In the genomic region with DNA sequence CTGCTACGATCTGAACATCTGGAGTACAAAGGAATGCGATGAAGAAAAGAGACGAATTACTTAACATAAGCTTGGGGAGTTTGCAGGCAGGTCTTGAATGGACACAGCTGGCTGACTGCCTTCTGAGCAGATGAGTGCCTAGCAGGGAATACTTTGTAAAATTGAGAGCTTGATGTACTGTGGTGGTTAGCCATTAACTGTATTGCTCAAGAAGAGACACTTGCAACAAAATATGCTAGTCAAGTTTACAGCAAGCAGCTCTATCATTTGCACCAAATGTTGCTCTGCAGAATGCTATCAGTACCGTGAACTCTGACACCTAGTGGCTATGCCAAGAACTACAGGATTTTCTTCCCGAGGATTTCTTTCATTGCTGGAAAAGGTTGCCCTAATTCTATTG, we compare ENCODE assay signal across 8 mouse cellular contexts.
DNase-seq lines count a peak whose midpoint lies in the region; ATAC-seq and TF ChIP-seq lines count a peak whose summit lies in the region.

No protein-coding gene starts in this region.

- H3K9ac ChIP-seq in kidney, postnatal 0 days (ENCODE audit: low read depth, low read length) = no peak overlapping the region
- H3K9ac ChIP-seq in lung, embryonic 16.5 days (ENCODE audit: low read length) = no peak overlapping the region

- peak; percentile 84 for TF ChIP-seq CTCF in kidney, postnatal 0 days (IDR thresholded peaks at IDR 0.05; ENCODE audit: low read depth)

- ATAC-seq in kidney, postnatal 0 days (replicated peaks; ENCODE audit: low FRiP score, low read depth) = peak; percentile 72; the same call in 1 of the 2 replicates
- ATAC-seq in lung, embryonic 16.5 days (ENCODE audit: low read depth) = peak; percentile 81

- H3K4me2 ChIP-seq in kidney, postnatal 0 days (ENCODE audit: low read length) = no peak overlapping the region
- no peak overlapping the region for H3K4me2 ChIP-seq in lung, embryonic 16.5 days (ENCODE audit: low read depth, low read length)

- 5% methylated on average over 5 of the region's 5 CpGs for WGBS in kidney, postnatal 0 days
- WGBS in lung, embryonic 16.5 days = 8% methylated on average over 5 of the region's 5 CpGs

- H3K36me3 ChIP-seq in kidney, postnatal 0 days (ENCODE audit: insufficient read depth, low read length) = no peaks in the 10 kb centered on the region
- H3K36me3 ChIP-seq in lung, embryonic 16.5 days (ENCODE audit: control insufficient read depth, insufficient read depth, low read length) = no peaks in the 10 kb centered on the region

- no peak overlapping the region for H3K4me3 ChIP-seq in kidney, postnatal 0 days (replicated peaks; ENCODE audit: low read depth, low read length)
- no peak overlapping the region for H3K4me3 ChIP-seq in lung, embryonic 16.5 days (ENCODE audit: low read length)

- peak; percentile 59 for DNase-seq in gastrocnemius, adult 18-20 months (ENCODE audit: low spot score)
- DNase-seq in gastrocnemius, adult 8-10 months (ENCODE audit: low spot score in 2 of 2) = no peak
- peak; percentile 43 for DNase-seq in MEL-GATA-1-ER (ENCODE audit: extremely low read depth, low read depth)
- DNase-seq in cerebellum, adult 8-10 months = peak; percentile 49
- peak; percentile 21 to 87 for DNase-seq in frontal cortex, adult 2 months (ENCODE audit: extremely low spot score in 1 of 2, low spot score in 1 of 2)
- peak; percentile 76 for DNase-seq in kidney, postnatal 0 days (ENCODE audit: low spot score)
- peak; percentile 86 for DNase-seq in retina, postnatal 1 day

- H3K27ac ChIP-seq in kidney, postnatal 0 days = no peak overlapping the region
- H3K27ac ChIP-seq in lung, embryonic 16.5 days (ENCODE audit: low read length) = no peak overlapping the region

- H3K9me3 ChIP-seq in kidney, postnatal 0 days (replicated peaks; ENCODE audit: low read length) = no peaks in the 10 kb centered on the region
- no peaks in the 10 kb centered on the region for H3K9me3 ChIP-seq in lung, embryonic 16.5 days (ENCODE audit: control insufficient read depth, low read length)

- H3K27me3 ChIP-seq in kidney, postnatal 0 days (ENCODE audit: insufficient read depth, low read length) = peaks cover 8% of the 10 kb centered on the region
- H3K27me3 ChIP-seq in lung, embryonic 16.5 days (ENCODE audit: control insufficient read depth, insufficient read depth, low read depth, low read length) = peaks cover 4% of the 10 kb centered on the region

- no peaks in the 10 kb centered on the region for H3K4me1 ChIP-seq in kidney, postnatal 0 days (replicated peaks; ENCODE audit: insufficient read depth, low read length)
- H3K4me1 ChIP-seq in lung, embryonic 16.5 days (replicated peaks; ENCODE audit: control insufficient read depth, insufficient read depth, low read length) = no peaks in the 10 kb centered on the region

Comparison
In these comparisons a context has a peak if more than half of its experiments do, and no peak if none do; other contexts are left out.
1. DNase-seq: peak in gastrocnemius, adult 18-20 months (single experiment), MEL-GATA-1-ER (single experiment), cerebellum, adult 8-10 months (single experiment), frontal cortex, adult 2 months (2 of 2), kidney, postnatal 0 days (single experiment) and retina, postnatal 1 day (single experiment); none in gastrocnemius, adult 8-10 months (0 of 2).